Mouse (Mus musculus) midbrain, embryonic 10.5 days (tissue): ENCODE results near the gene Nr2e3. TPM values are rescaled to one million over a fixed set of nuclear protein-coding genes. Genes with fewer than 3 reads are reported as not detected.
"Not testable (repeated sequence)": the region's sequence is repeated elsewhere in the genome, so short reads cannot be mapped to it uniquely, and the experiment has no call there.

ENCODE experiments used
- DNase-seq: peaks from one replicate; pipeline ENCODE4 v3.0.0-alpha.2; 2017; ENCODE audit warnings: low spot score
- H3K27ac ChIP-seq: fragments of 300-500 bp; sonication (generic); replicated peaks from 2 replicates; pipeline ENCODE4 v1.5.1; 2016; ENCODE audit warnings: mild to moderate bottlenecking
- H3K27me3 ChIP-seq: fragments of 300-500 bp; sonication (generic); 2 replicates; pipeline ENCODE4 v1.6.1; 2016; ENCODE audit warnings: low read depth, mild to moderate bottlenecking; ENCODE audit not compliant: poor library complexity, severe bottlenecking
- H3K36me3 ChIP-seq: fragments of 300-500 bp; sonication (generic); 2 replicates; pipeline ENCODE4 v1.6.1; 2016; ENCODE audit warnings: mild to moderate bottlenecking, moderate library complexity
- H3K4me1 ChIP-seq: fragments of 300-500 bp; sonication (generic); 2 replicates; pipeline ENCODE4 v1.6.1; 2016
- H3K4me3 ChIP-seq: fragments of 300-500 bp; sonication (generic); 2 replicates; pipeline ENCODE4 v1.5.1; 2016; ENCODE audit warnings: mild to moderate bottlenecking, moderate library complexity
- H3K9me3 ChIP-seq: fragments of 300-500 bp; sonication (generic); replicated peaks from 2 replicates; pipeline ENCODE4 v1.6.1; 2016; ENCODE audit warnings: mild to moderate bottlenecking
- WGBS: fragments of 180-500 bp; shearing (Covaris S2); methylation state at CpG from one replicate; pipeline ENCODE4 v1.1.7; 2016; 5-methylcytosine and 5-hydroxymethylcytosine counted together
- polyA plus RNA-seq: library from polyadenylated mRNA; unstranded; fragments of >200 nt; fragmentation: Nextera tagmentation; extraction: Ambion mirVana; gene quantifications from 2 replicates; pipeline ENCODE4 v1.2.1, GENCODE M21; 2016

The Nr2e3 gene
- polyA plus RNA-seq, 1 experiment from 2014 or later: not detected

DNA sequence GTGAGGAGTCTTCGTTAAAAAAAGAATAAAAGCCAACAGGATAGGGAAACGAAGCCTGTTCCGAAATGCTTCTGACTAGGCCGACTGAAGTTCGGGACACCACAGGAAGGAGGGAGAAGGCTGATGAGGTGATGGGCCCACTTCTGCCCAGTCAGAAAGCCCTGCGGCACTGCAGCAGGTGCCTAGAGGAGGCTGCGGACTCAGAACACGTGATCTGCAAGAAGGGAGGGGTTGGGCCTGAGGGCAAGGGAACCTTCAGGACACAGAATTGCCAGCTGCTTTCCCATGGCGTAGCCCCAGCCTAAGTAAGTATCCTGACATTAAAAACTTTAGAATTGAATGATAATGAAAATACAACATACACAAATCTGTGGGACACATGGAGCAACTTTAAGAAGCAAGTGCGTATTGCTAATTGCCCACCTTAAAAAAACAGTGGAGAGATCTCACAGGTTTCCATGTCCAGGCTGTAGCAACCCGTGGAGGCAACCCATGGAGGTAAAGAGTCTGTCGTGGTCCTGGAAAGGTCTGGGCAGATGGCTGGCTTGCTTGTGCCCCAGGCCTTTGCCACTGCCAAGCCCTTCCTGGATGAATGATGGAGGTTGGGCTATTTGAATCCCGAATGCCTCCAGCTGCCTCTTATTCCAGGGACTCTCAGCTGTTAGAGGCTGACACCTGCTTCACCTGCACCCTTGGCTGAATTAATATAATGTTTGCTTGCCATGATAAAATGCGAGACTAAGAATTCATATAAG lies 919 bp upstream of the Nr2e3 start:
- Histone ChIP-seq H3K27ac (no peak overlapping the region), H3K9me3 (no peaks in the 10 kb centered on the region), H3K4me3 (no peak overlapping the region), H3K36me3 (no peaks in the 10 kb centered on the region), H3K27me3 (no peaks in the 10 kb centered on the region; the same call in 1 of the 2 replicates), H3K4me1 (peaks cover 17% of the 10 kb centered on the region)
- DNase-seq: no peak
- WGBS: 73% methylated on average over 14 of the region's 14 CpGs

DNA sequence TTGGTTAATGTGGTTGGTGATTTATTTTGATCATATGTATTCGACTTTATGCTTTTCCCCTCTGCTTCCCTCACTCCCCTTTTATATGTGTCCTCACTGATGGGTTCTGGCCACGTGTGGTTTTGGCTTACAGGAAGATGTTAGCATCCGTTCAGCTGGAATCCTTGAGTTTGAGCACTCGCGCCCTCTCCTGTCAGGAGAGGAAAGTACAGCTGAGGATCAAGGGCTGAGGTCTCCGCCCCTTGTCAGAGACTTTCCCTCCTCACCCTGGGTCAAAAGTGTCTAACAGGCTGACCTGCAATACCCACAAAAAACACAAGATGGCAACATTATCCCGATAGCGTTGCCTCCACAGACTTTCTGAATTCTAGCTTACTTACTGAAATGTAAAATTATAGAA lies 1.2 kb downstream of the Nr2e3 start:
- peak; percentile 90 for DNase-seq
- Histone ChIP-seq H3K9me3 (no peaks in the 10 kb centered on the region), H3K27ac (no peak overlapping the region), H3K4me3 (no peak overlapping the region), H3K36me3 (no peaks in the 10 kb centered on the region), H3K27me3 (no peaks in the 10 kb centered on the region; the same call in 1 of the 2 replicates), H3K4me1 (peaks cover 15% of the 10 kb centered on the region)
- WGBS: 3% methylated on average over 8 of the region's 8 CpGs

DNA sequence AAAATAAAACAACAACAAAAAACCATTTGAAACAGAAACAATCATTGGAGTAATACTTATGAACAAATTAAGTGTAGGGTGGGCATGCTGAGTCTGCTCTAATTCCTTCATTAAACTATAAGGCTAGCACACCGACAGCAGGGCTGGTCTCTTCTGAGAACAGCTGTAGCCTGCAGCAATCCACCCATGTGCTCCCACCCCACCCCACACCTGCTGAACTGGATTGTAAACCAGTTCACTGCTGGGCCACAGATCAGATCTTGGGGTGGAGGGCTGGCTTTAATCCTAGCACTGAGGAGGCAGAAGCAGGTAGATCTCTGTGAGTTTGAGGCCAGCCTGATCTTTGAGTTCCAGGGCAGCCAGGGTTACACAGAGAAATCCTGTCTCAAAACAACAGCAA lies 2.3 kb downstream of the Nr2e3 start:
- peaks cover 15% of the 10 kb centered on the region for H3K4me1 ChIP-seq
- not testable (repeated sequence) for H3K36me3 ChIP-seq, H3K27ac ChIP-seq, H3K27me3 ChIP-seq, H3K4me3 ChIP-seq, H3K9me3 ChIP-seq, DNase-seq
- WGBS: 97% methylated on average over 1 of the region's 1 CpGs

DNA sequence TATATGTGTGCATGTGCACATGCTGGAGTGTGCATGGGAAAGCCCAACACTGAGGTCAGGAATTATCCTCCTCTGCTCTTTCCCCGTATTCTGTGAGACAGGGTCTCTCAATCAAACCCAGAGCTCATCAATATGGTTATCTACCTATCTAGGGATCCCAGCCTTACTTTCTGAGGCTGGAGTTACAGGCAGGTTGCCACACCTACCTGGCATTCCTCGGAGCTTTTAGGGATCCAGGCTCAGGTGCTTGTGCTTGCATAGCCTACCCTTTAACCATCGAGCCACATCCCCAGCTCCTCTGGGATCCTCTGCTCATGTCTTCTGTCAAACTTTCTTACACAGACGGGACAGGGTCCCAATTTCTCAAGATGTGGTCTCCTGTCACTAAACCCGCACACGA lies 4.0 kb downstream of the Nr2e3 start:
- no peaks in the 10 kb centered on the region; the same call in 1 of the 2 replicates for H3K27me3 ChIP-seq
- no peak overlapping the region for H3K27ac ChIP-seq
- no peak for DNase-seq
- H3K4me3 ChIP-seq: no peak overlapping the region
- H3K9me3 ChIP-seq: no peaks in the 10 kb centered on the region
- no peaks in the 10 kb centered on the region for H3K36me3 ChIP-seq
- WGBS: 46% methylated on average over 6 of the region's 6 CpGs
- H3K4me1 ChIP-seq: peaks cover 19% of the 10 kb centered on the region

DNA sequence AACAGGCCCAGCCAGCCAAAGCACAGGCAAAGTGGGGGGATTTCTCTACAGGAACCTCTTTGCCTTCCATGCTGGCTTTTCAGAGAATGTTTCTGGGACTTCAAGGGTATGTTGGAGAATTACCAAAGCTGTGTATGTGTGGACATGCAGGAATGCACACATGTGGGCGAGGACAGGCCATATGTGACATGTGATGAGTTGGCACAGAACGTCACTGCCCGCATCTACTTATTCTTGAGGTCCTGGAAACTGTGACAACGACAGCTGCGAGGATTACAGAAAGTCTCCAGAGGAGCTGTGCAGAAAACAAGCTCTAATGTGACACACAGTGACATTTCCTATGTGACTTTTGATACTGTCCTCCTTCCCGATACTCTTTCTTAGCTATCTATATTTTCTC lies 4.8 kb downstream of the Nr2e3 start:
- Histone ChIP-seq H3K27me3 (no peaks in the 10 kb centered on the region; the same call in 1 of the 2 replicates), H3K9me3 (no peaks in the 10 kb centered on the region), H3K27ac (no peak overlapping the region), H3K4me3 (no peak overlapping the region), H3K36me3 (no peaks in the 10 kb centered on the region), H3K4me1 (peaks cover 15% of the 10 kb centered on the region)
- 84% methylated on average over 6 of the region's 6 CpGs for WGBS
- no peak for DNase-seq

DNA sequence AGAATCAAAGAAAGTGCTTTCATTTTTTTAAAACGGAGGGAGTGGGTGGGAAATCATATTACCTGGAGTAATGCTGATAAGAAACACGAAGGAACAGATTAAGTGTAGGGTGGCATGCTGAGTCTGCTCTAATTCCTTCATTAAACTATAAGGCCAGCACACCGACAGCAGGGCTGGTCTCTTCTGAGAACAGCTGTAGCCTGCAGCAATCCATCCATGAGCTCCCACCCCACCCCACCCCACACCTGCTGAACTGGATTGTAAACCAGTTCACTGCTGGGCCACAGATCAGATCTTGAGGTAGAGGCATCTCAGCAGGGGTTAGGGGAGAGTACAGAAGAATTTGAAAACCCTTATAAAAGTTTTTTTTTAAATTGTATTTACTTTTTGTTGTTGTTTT lies 5.3 kb downstream of the Nr2e3 start:
- H3K4me1 ChIP-seq: peaks cover 14% of the 10 kb centered on the region
- H3K27ac ChIP-seq: no peak overlapping the region
- no peaks in the 10 kb centered on the region for H3K36me3 ChIP-seq
- no peak for DNase-seq
- no peaks in the 10 kb centered on the region for H3K9me3 ChIP-seq
- H3K4me3 ChIP-seq: no peak overlapping the region
- H3K27me3 ChIP-seq: no peaks in the 10 kb centered on the region; the same call in 1 of the 2 replicates
- 70% methylated on average over 3 of the region's 3 CpGs for WGBS

DNA sequence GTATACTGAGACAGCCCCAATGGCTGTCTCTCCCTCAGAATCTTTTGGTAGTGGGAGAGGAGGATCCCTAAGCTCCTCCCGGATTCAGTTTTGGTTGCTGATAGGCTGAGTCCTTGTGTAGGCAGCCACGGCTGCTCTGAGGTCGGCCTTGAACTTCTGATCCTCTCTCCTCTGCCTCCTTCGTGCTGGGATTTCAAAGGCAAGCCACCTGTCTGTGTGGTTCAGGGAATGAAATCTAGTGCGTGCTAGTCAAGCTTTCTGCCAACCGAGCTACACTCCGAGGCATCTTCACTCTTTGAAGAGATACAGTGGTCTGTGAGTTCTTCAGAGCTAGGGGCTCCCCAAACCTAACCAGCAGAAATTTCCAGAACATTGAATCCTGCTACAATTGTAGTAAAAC lies 6.9 kb downstream of the Nr2e3 start:
- DNase-seq: no peak
- WGBS: 84% methylated on average over 7 of the region's 7 CpGs
- Histone ChIP-seq H3K36me3 (no peaks in the 10 kb centered on the region), H3K27me3 (no peaks in the 10 kb centered on the region), H3K9me3 (no peaks in the 10 kb centered on the region), H3K27ac (no peak overlapping the region), H3K4me3 (no peak overlapping the region), H3K4me1 (peaks cover 9% of the 10 kb centered on the region)

DNA sequence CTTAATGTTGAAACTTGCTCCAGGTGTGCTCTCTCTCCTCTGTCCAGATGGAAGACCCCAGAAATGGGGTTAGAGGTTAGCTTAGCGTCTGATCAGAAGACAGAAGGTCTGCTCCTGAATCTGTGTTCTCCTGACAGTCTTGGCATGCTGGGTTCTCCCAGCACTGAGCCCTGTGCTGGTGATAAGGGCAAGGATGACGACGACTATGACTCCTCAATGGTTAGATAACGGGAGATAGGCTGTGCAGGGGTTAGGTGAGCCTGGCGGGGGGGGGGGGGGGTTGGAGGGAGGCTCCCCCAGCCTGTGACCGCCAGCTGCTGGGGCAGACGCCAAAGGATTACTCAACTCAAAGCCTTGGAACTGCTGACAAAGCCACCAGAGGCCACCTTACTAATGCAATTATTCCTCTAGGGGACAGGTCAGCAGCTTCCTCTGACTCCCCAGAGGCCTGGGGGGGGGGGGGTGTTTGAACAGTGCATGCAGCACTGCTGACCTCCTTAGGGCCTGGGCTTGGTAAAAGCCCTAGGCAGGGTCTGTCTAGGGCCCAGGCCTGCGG lies 7.9 kb downstream of the Nr2e3 start:
- no peak for DNase-seq
- 51% methylated on average over 7 of the region's 8 CpGs for WGBS
- H3K4me1 ChIP-seq: peaks cover 9% of the 10 kb centered on the region
- no peaks in the 10 kb centered on the region for H3K27me3 ChIP-seq
- no peaks in the 10 kb centered on the region for H3K36me3 ChIP-seq
- H3K9me3 ChIP-seq: no peaks in the 10 kb centered on the region
- H3K4me3 ChIP-seq: no peak overlapping the region
- no peak overlapping the region for H3K27ac ChIP-seq

DNA sequence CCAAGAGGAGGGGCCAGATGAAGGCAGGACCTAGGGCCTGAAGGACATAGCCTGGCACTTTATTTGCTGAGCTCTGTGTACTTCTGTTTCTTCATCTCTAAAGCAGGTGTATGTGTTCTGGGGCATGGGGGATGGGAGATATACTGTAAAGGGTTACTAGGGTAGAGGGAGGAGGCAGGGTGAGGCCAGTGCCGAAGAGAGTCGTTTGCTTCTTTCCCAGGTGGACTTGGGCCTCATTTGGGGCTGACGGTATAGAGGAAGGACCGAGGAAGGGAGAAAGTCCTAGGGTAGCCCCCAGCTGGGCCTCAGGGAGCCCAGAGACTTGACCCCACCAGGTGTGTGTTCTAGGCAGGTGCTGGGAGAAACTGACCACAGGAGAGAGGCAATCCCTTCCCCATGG lies 8.5 kb downstream of the Nr2e3 start:
- peaks cover 9% of the 10 kb centered on the region for H3K4me1 ChIP-seq
- no peak overlapping the region for H3K27ac ChIP-seq
- H3K36me3 ChIP-seq: no peaks in the 10 kb centered on the region
- 78% methylated on average over 4 of the region's 4 CpGs for WGBS
- no peaks in the 10 kb centered on the region for H3K27me3 ChIP-seq
- H3K4me3 ChIP-seq: no peak overlapping the region
- H3K9me3 ChIP-seq: no peaks in the 10 kb centered on the region
- DNase-seq: no peak

DNA sequence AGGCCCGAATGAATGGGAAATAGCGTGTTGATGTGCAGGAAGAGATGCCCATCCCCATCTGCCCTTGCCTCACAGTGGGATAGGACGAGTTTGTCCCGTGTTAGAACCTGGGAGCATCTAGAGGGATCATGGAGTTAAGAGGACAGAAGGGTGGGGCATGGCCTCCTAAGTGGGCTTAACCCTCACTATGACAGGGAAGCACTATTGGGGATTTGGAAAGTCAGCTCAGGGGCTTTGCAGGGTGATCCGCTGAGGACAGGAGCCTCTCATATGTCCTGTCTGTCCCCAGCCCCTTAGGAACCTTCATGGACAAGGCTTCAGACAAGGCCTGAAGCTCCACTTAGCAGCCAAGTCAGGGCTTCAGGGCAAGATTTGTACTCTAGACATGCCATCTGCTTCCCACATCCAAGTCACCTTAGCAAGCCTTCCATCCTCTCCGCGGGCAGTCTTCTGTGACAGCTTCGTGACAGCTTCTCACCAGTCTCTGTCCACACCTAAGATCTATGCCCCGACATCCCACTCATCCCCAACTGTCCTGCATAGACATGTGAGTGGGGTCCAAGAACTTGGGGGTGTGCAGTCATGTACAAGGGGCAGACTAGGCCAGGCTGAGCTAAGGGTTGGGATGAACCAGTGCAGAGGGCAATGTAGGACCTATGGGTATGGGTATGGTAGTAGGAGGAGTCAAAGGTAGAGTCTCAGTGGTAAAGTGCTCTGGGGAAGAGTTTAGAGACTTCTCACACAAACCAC lies 9.3 kb downstream of the Nr2e3 start:
- no peak overlapping the region for H3K27ac ChIP-seq
- H3K4me1 ChIP-seq: peaks cover 9% of the 10 kb centered on the region
- H3K9me3 ChIP-seq: no peaks in the 10 kb centered on the region
- H3K27me3 ChIP-seq: no peaks in the 10 kb centered on the region
- H3K36me3 ChIP-seq: no peaks in the 10 kb centered on the region
- DNase-seq: no peak
- WGBS: 90% methylated on average over 9 of the region's 9 CpGs
- H3K4me3 ChIP-seq: no peak overlapping the region

DNA sequence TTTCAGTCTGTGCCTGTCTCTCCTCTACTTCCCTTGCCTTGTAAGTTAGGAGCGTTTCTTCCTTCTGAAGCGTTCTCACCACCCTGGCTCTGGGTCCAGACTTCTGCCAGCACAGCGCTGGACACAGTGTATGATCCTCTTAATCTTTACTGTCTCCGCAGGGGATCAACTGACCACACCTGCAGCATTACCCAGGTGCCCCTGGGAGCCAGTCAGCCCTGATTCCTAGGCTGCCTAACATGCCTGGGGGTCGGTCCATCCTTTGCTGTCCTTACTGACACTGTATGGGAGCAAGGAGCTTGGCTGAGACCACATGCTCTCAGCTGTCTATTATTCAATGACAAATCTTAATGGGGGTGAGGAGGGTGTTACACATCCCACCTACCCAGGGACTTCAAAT lies 10.5 kb downstream of the Nr2e3 start:
- H3K9me3 ChIP-seq: no peaks in the 10 kb centered on the region
- H3K27ac ChIP-seq: no peak overlapping the region
- DNase-seq: no peak
- 82% methylated on average over 5 of the region's 5 CpGs for WGBS
- no peaks in the 10 kb centered on the region for H3K36me3 ChIP-seq
- peaks cover 7% of the 10 kb centered on the region for H3K4me1 ChIP-seq
- H3K4me3 ChIP-seq: no peak overlapping the region
- no peaks in the 10 kb centered on the region for H3K27me3 ChIP-seq

DNA sequence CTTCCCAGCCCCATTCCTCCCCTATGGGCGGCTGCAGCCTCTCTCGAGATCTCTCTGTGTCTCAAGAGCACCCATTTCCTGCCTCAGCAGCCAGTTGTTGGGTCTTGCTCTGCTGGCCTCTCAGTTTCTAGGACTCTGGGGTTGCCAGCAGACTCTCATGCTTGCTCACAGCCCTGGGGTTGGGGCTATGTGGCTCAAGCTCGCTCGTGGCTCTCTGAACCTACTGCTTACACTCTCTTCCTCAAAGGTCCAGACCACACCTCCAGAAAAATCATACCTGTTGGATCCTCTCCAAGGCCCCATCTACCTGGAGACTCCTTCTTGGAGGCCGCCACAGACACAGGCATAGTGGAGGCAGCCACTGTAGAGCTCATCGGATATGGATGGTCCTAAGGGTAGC lies 10.9 kb downstream of the Nr2e3 start:
- H3K9me3 ChIP-seq: no peaks in the 10 kb centered on the region
- DNase-seq: no peak

DNA sequence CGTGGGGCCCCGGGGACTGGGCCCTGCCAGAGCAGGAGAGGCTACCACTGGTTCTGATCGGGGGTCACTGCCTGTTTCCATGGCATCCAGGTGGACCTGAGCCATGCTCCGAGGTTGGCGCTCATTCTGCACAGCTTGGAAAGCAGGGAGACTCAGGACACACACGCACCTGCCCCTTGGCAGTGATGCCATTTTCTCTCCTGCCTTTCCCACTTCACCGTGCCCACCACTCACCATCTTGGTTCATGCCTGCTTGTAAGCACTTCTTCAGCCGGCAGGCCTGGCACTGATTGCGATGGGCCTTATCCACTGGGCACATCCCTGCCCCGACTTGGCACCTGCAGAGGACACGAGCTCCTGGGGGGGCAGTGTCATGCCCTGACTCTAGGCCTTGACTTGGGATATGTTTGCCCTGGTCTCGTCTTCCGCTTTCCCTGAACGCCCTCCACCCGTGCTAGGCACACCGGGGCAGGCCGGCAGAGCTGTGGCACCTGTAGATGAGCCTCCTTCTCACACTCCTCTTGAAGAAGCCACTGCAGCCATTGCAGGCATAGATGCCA lies 11.7 kb downstream of the Nr2e3 start:
- no peak for DNase-seq
- peaks cover 7% of the 10 kb centered on the region for H3K4me1 ChIP-seq
- WGBS: 93% methylated on average over 17 of the region's 17 CpGs
- no peak overlapping the region; the same call in 1 of the 2 replicates for H3K27ac ChIP-seq
- H3K9me3 ChIP-seq: no peaks in the 10 kb centered on the region
- no peak overlapping the region for H3K4me3 ChIP-seq
- H3K36me3 ChIP-seq: no peaks in the 10 kb centered on the region
- H3K27me3 ChIP-seq: no peaks in the 10 kb centered on the region

More for the DNA sequence above, 10.9 kb downstream of the Nr2e3 start:
- Histone ChIP-seq H3K27me3 (no peaks in the 10 kb centered on the region), H3K4me1 (peaks cover 7% of the 10 kb centered on the region), H3K4me3 (no peak overlapping the region), H3K36me3 (no peaks in the 10 kb centered on the region), H3K27ac (no peak overlapping the region; the same call in 1 of the 2 replicates)
- 84% methylated on average over 6 of the region's 6 CpGs for WGBS
